Mouse (Mus musculus): ENCODE measurements around the gene Adcy7.

Adcy7 gene

GRCm38 (mm10) chr8:88301589-88302437 lies 29.6 kb downstream of the Adcy7 start:
- no peak for DNase-seq (ENCODE audit: low spot score)

DNA sequence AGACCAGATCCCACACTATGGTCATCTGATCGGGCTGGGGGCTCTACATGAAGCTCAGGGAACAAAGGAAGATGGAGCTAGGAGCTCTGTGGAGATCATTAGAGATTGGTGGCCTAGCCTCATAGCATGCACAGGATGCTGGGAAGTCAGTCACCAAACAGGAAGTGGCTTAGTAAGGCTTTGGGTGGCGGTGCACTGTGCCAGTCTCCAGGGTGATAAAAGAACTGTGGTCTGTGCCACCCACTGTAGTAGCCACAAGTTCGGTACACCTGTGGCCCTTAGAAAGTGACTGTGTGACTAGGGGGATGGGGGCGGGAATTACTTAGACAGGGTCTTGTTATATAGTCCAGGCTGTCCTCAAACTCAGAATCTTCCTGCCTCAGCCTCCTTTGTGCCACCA lies 33.6 kb downstream of the Adcy7 start:
- DNase-seq (ENCODE audit: low spot score) = no peak

DNA sequence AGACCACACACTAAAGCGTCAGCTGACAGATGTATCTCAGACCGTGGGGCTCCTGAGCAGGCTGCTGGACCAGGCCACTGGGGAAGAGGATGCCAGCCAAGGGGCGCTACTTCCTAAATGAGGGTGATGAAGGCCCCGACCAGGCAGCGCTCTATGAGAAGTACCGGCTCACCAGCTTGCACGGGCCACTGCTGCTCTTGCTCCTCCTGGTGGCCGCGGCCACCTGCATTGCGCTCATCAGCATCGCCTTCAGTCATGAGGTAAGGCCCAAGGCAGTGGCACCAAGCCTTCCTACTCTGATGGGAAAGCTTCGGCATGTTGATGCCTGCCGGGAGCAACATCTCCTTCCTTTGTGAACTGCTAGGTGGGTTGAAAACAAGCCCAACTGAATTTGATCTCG lies 34.3 kb downstream of the Adcy7 start:
- DNase-seq (ENCODE audit: low spot score) = no peak

GRCm38 (mm10) chr8:88307736-88308135 lies 35.5 kb downstream of the Adcy7 start:
- no peak for DNase-seq (ENCODE audit: low spot score)

DNA sequence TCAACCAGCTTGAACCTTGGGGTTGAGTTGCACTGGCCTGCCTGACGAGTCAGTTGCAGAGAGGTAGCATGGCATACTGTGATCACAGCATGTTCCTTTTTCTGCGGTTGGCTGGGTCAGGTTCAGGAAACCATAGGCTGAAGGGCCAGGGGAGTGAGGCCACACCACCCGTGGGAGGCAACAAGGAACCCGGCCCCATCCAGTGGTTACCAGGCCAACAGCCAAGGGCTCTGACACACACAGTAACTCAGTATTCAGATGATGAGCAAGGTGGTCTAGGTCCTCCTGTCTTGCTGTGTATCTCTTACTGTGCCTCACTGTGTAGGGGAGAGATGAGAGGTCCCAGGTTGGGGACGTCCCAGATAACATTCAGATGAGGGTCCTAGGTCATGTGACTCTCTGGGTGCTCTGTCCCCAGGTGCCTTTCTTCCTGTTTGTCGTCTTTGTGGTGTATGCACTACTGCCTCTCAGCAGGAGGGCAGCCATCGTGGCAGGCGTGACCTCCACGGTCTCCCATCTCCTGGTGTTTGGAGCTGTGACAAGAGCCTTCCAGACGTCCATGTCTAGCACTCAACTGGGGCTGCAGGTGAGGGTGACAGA lies 37.2 kb downstream of the Adcy7 start:
- DNase-seq (ENCODE audit: low spot score) = no peak

DNA sequence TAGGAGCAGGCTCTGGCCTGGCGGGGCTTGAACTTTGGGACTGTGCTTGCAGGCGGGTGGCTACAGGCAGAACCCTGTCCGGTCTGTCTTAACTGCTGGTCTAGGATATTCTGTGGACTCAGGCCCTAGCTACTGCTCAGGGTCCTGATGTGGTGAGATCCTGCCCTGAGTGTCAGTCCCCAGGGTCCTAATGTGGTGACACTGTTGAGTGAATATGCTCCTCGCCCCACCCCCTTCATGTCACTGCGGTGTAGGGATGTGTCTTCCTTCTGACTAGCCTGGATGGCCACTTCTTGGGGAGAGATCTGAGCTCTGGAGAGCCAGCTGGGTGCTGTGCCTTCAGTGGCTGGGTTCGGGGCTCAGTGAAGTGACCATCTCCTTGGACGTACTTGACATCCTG lies 37.7 kb downstream of the Adcy7 start:
- no peak for DNase-seq (ENCODE audit: low spot score)

DNA sequence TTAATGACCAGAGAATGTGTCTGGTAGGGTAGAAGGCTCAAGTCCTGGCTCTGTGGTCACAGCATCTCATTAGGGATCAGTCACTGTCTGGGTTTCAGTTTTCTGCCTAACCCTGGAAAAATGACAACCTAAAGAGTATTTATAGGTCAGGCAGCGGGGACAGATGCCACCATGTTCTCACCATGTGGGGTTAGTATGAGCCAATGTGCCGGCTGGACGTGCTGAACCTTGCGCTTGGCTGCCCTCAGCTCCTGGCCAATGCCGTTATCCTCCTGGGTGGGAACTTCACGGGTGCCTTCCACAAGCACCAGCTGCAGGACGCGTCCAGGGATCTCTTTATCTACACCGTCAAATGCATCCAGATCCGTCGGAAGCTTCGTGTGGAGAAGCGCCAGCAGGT lies 38.1 kb downstream of the Adcy7 start:
- DNase-seq (ENCODE audit: low spot score) = no peak

- no peak for DNase-seq (ENCODE audit: low spot score)
Measured at GRCm38 (mm10) chr8:88312966-88313365, 40.8 kb downstream of the Adcy7 start.

GRCm38 (mm10) chr8:88313991-88314390 lies 41.8 kb downstream of the Adcy7 start:
- no peak for DNase-seq (ENCODE audit: low spot score)

- no peak for DNase-seq (ENCODE audit: low spot score)
Measured at GRCm38 (mm10) chr8:88315302-88315701, 43.1 kb downstream of the Adcy7 start.

DNA sequence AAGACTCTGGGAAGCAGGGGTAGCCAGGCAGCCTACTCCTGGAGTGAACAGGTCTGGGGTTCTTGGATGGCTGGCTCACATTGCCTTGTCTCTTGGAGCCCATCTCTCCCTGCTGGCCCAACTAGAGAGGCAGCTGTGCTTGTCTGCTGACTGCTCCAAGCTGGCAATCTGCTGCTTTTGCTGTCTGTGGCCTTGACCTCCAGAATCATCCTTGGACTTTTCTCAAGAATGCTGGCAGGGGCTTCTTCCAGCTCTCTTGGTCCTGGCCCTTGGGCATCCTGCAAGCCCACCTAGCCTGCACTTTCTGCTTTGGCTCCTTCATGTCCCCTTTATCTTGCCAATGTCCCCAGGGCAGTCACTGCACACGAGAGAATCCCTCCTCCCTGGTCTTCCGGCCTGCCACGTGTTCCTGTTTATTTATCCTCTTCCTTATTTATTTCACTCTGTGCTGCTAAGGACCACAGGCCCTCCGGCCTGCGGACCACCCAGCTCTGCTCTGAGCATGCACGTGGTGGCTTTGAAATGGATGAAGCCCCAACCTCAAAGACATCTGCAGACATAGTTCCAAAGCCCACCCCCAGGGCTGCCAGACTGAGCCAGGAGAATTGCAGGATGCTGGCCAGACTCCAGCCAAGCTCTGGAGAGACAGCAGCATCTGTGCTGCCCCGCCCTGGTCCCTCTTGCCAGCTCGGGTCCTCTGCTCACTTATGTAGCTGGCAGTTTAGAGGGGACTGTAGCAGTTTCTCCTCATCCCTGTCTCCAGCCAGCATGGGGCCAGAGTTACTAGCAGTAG lies 44.1 kb downstream of the Adcy7 start:
- DNase-seq (ENCODE audit: low spot score) = no peak

GRCm38 (mm10) chr8:88317341-88317740 lies 45.1 kb downstream of the Adcy7 start:
- DNase-seq (ENCODE audit: low spot score) = no peak

DNA sequence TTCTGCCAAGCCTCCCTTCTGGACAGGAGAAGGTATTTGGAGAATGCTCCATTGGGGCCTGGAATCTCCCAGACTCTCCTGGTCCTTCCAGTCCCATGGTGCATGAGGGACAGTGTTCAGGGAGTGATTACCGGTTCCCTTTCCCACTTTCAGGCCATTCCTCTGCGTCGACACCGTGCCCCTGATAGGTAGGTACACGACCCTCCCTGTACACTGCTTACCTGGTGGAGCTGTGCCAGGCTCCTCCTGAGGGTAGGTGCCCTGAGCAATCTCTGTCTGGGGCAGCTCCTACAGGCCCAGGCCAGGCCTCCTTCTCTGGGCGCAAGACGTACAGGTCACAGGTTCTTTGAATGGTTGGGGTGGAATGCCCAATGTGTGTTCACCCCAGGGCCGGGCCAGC lies 45.9 kb downstream of the Adcy7 start:
- DNase-seq (ENCODE audit: low spot score) = no peak

DNA sequence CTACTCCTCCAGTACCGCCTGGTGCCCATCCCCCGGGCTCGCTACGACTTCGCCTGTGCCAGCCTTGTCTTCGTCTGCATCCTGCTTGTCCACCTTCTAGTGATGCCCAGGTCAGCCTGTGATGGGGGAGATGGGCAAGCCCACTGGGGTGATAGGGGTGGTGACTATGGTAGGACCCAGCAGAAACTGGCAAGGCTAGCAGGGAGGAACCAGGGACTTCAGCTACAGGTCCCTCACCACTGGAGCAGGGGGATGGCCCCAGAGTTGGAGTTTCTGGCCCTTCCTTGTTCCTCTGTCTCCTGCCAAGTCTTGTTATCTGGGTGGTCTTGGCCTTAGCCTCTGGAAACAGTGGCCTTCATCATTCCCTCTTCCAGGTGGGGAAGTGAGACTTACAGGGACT lies 47.9 kb downstream of the Adcy7 start:
- DNase-seq (ENCODE audit: low spot score) = no peak

DNA sequence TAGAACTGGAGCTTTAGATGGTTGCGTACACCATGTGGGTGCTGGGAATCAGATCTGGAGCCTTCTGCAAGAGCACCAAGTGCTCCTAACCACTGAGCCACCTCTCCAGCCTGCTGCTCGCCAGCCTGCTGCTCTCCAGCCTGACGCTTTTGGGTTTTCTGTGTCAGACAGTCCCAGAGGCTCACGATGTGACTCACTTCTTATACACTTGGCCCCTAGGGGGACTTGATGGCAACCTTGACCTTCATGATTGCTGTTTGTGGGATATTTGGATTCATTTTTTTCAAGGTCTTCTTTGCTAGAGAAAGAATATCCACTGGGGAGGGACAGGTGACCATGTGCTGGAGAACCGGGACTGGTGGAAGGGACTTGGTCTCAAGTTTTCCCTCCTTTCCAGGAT lies 49.2 kb downstream of the Adcy7 start:
- no peak for DNase-seq (ENCODE audit: low spot score)

DNA sequence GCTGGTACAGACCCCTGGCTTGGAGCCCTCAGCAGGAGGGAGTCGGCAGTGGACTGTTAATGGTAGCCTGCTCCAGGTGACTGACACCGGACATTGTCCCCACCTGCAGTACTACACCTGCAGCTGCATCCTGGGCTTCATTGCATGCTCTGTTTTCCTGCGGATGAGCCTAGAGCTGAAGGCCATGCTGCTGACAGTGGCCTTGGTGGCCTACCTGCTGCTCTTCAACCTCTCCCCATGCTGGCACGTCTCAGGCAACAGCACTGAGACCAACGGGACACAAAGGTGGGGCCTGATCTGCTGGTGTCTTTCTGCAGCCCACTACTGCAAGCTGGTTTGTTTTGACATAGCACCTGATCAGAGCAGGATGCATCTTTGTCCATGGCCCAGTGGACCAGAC lies 51.3 kb downstream of the Adcy7 start:
- DNase-seq (ENCODE audit: low spot score) = no peak

DNA sequence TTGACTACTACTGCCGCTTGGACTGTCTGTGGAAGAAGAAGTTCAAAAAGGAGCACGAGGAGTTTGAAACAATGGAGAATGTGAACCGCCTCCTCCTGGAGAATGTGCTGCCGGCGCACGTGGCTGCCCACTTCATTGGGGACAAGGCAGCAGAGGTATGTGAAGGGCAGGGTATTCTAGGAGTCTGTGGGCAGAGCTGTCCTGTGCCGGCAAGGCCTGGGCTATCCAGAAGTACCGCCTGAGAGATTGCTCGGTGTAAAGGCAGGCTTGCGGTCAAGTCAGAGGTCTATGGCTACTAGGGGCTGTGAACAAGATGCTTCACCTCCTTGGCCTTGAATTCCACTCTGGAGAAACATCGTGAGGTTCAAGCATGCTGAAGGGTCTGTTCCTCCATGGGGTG lies 52.6 kb downstream of the Adcy7 start:
- no peak for DNase-seq (ENCODE audit: low spot score)

DNA sequence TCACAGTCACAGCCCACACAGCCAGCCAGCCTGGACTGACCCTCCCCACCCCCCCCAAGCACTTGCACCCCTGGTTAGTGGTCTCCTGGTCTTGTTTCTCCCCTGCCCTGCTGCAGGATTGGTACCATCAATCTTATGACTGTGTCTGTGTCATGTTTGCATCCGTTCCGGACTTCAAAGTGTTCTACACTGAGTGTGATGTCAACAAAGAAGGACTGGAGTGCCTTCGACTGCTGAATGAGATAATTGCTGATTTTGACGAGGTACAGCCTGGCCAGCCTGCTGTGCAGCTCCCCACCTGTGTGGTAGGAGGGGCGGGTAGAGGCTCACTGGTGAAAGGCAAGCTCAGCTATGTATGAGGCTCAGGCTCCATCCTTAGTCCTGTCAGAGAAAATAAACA lies 53.0 kb downstream of the Adcy7 start:
- DNase-seq (ENCODE audit: low spot score) = no peak

GRCm38 (mm10) chr8:88325795-88326194 lies 53.6 kb downstream of the Adcy7 start:
- no peak for DNase-seq (ENCODE audit: low spot score)

GRCm38 (mm10) chr8:88326328-88326727 lies 54.1 kb downstream of the Adcy7 start:
- DNase-seq (ENCODE audit: low spot score) = no peak

- DNase-seq (ENCODE audit: low spot score) = no peak
Measured at GRCm38 (mm10) chr8:88328689-88329088, 56.5 kb downstream of the Adcy7 start.

DNA sequence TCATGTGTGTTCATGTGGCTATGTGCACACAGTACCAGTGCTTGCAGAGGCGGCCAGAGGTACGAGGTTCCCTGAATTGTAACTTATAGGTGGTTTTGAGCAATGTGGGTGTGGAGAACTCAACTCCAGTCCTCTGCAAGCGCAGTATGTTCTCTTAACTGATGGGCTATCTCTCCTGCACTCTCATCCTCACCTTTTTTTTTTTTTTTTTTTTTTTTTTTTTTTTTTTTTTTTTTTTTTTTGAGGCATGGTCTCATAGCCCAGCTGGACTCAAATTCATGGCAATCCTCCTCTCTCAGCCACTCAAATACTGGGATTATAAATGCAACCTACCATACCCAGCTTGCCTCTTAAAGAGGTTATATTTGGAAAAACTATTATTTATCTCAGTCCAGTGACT lies 58.6 kb downstream of the Adcy7 start:
- no peak for DNase-seq (ENCODE audit: low spot score)

DNA sequence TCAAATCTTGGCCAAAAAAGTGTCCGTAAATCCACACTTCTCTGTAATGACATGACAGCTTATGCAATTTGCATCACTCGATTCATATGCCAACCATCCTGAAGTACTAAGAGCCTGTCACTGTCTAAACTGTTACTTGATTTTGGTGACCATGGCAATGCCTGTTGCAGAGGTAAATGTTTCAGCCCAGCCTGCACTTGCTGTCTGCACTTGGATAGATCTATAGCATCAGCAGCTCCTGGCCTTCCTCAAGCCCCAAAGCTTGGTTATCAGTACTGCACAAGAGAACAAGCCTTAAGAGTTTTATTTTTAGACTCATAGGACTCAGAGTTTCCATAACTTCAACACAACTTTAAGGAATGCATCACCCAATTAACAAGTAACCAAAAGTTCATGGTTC lies 62.2 kb downstream of the Adcy7 start:
- no peak for DNase-seq (ENCODE audit: low spot score)
